Mouse (Mus musculus) spleen, adult 2 months (tissue): ENCODE measurements around the gene Lrriq1.

Source experiments
- CTCF ChIP-seq: fragments of 200-500 bp; IDR thresholded peaks from 2 replicates; pipeline ENCODE4 v1.5.1; 2011; ENCODE audit warnings: mild to moderate bottlenecking, inconsistent platforms; ENCODE audit not compliant: insufficient read depth, insufficient read length, insufficient replicate concordance; ENCODE audit errors: extremely low read depth
- POLR2A ChIP-seq: fragments of 200-500 bp; IDR thresholded peaks from 2 replicates; pipeline ENCODE4 v1.6.1; 2011; ENCODE audit warnings: low read depth, low read length, inconsistent platforms

DNA sequence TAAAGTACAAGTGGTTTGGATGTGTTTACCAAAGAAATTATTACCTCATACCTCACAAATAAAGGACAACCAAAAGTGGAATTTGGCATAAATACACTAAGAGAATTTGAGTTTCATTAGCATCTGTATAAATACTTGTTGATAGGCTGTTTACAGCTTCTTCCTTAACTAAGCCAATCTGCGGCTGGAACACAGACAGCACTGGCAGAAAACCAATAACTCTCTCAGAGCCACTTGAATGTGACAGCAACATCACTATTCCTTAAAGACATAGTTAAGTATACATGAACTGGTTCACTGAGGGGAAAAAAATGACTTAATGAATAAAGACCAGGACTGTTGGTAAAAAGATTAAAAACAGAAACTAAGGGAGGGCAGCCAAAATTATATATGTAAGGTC is 150.0 kb downstream of the Lrriq1 start:
- no peak for TF ChIP-seq CTCF
- no peak for TF ChIP-seq POLR2A
